23 mouse cellular contexts compared by ENCODE assay signal in the genomic region with DNA sequence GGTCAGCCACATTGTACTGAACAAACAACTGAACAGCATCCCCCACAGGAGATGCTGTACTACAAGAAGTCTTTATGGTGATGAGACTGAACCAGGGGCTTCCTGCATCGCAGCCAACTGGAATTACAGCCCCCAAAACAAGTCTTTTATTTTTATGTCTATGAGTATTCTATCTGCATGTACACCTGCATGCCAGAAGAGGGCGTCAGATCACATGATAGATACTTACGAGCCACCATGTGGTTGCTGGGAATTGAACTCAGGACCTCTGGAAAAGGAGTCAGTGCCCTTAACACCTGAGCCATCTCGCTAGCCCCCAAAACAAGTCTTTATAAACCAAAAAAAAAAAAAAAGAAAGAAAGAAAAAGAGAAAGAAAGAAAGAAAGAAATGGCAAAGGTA. TPM values are rescaled to one million over a fixed set of nuclear protein-coding genes. Genes with fewer than 3 reads are reported as not detected.
A peak's percentile ranks its signal among the peaks of the same experiment; 100 is the strongest.
DNase-seq lines count a peak whose midpoint lies in the region; ATAC-seq and TF ChIP-seq lines count a peak whose summit lies in the region.
"Had no signal": no experiment of that assay in that cellular context is flagged by ENCODE, and none has a peak within 500 bp of the region (broad histone marks: within the 10 kb centered on the region; RNA-seq: fewer than 3 reads in every experiment).

No protein-coding gene starts in this region.

- H3K27ac ChIP-seq in intestine, postnatal 0 days (ENCODE audit: low read depth, low read length): no peak overlapping the region
- H3K27ac ChIP-seq in intestine, embryonic 15.5 days: no peak overlapping the region
- no peak overlapping the region for H3K27ac ChIP-seq in lung, postnatal 0 days (ENCODE audit: low read length)
- no peak overlapping the region for H3K27ac ChIP-seq in hindbrain, embryonic 10.5 days
- H3K27ac ChIP-seq: embryonic facial prominence, embryonic 15.5 days; hindbrain, embryonic 14.5 days; liver, embryonic 13.5 days had no signal

- no peak overlapping the region for H3K9ac ChIP-seq in intestine, postnatal 0 days (ENCODE audit: low read depth, low read length)
- H3K9ac ChIP-seq in intestine, embryonic 15.5 days: no peak overlapping the region
- no peak overlapping the region for H3K9ac ChIP-seq in lung, postnatal 0 days (replicated peaks; ENCODE audit: low read depth)
- H3K9ac ChIP-seq: embryonic facial prominence, embryonic 15.5 days; heart, embryonic 12.5 days; hindbrain, embryonic 14.5 days; liver, embryonic 13.5 days had no signal

- H3K4me3 ChIP-seq in intestine, postnatal 0 days (ENCODE audit: low read depth, low read length): no peak overlapping the region
- no peak overlapping the region for H3K4me3 ChIP-seq in intestine, embryonic 15.5 days (replicated peaks)
- H3K4me3 ChIP-seq in lung, postnatal 0 days (ENCODE audit: low read depth, low read length): no peak overlapping the region
- no peak overlapping the region for H3K4me3 ChIP-seq in lung, adult 2 months (replicated peaks; ENCODE audit: extremely low read depth, low read depth, low read length)
- H3K4me3 ChIP-seq in hindbrain, embryonic 10.5 days: no peak overlapping the region
- H3K4me3 ChIP-seq: embryonic facial prominence, embryonic 15.5 days; heart, embryonic 12.5 days; liver, embryonic 13.5 days; megakaryocyte, embryonic 14.5 days had no signal

- WGBS in intestine, postnatal 0 days: 84% methylated on average over 4 of the region's 4 CpGs
- WGBS in intestine, embryonic 15.5 days: 77% methylated on average over 4 of the region's 4 CpGs
- WGBS in lung, postnatal 0 days: 86% methylated on average over 4 of the region's 4 CpGs
- WGBS in lung, adult 2 months: 88% methylated on average over 4 of the region's 4 CpGs
- WGBS in hindbrain, embryonic 10.5 days: 78% methylated on average over 4 of the region's 4 CpGs

- DNase-seq in lung, postnatal 0 days (ENCODE audit: low spot score): no peak
- no peak for DNase-seq in lung, adult 2 months
- DNase-seq in ES-CJ7 (ENCODE audit: low read depth, low spot score): peak; percentile 38
- peak; percentile 32 for DNase-seq in splenic B cell, adult 2 months (ENCODE audit: low read depth, low spot score)
- DNase-seq in hindbrain, embryonic 10.5 days (ENCODE audit: low spot score): no peak
- DNase-seq: adrenal gland, postnatal 14 days; cerebellum, adult 11-12 months; cerebellum, postnatal 14 days; embryo, embryonic 11 days; heart, postnatal 14 days; kidney, adult 18-20 months; kidney, postnatal 14 days; liver, embryonic 13.5 days; thymus, postnatal 25 days had no signal

- no peak overlapping the region for H3K4me2 ChIP-seq in intestine, postnatal 0 days (replicated peaks; ENCODE audit: low read depth)
- H3K4me2 ChIP-seq in intestine, embryonic 15.5 days (replicated peaks): no peak overlapping the region
- H3K4me2 ChIP-seq in lung, postnatal 0 days (replicated peaks; ENCODE audit: low read depth, low read length): no peak overlapping the region
- H3K4me2 ChIP-seq: embryonic facial prominence, embryonic 15.5 days; heart, embryonic 12.5 days; hindbrain, embryonic 14.5 days; liver, embryonic 13.5 days had no signal

- 0 out of 2 replicates have a peak, but pooled peaks cover 6% of the 10 kb centered on the region for H3K4me1 ChIP-seq in intestine, postnatal 0 days (replicated peaks; ENCODE audit: control insufficient read depth, insufficient read depth, low read length)
- H3K4me1 ChIP-seq in intestine, embryonic 15.5 days (replicated peaks): peaks cover 19% of the 10 kb centered on the region
- H3K4me1 ChIP-seq in lung, postnatal 0 days (ENCODE audit: insufficient read depth, low read depth, low read length): peaks cover 17% of the 10 kb centered on the region; the same call in 1 of the 2 replicates
- H3K4me1 ChIP-seq in lung, adult 2 months (ENCODE audit: control insufficient read depth, insufficient read depth, low read length): peaks cover 4% of the 10 kb centered on the region; the same call in 1 of the 2 replicates
- peaks cover 32% of the 10 kb centered on the region for H3K4me1 ChIP-seq in hindbrain, embryonic 10.5 days (replicated peaks)

- no peak for ATAC-seq in intestine, postnatal 0 days
- no peak for ATAC-seq in intestine, embryonic 15.5 days
- no peak for ATAC-seq in lung, postnatal 0 days
- ATAC-seq: activated CD4-positive, CD25-positive, alpha-beta regulatory T cell, adult 4 months; forebrain, embryonic 16.5 days had no signal

- no peak for TF ChIP-seq EP300 in lung, postnatal 0 days (IDR thresholded peaks at IDR 0.05)

- TF ChIP-seq POLR2A in lung, adult 2 months (IDR thresholded peaks at IDR 0.05; ENCODE audit: borderline replicate concordance, extremely low read depth, low read depth, low read length): no peak

- peak; percentile 47 for TF ChIP-seq CTCF in intestine, postnatal 0 days (IDR thresholded peaks at IDR 0.05; ENCODE audit: low read depth)
- peak; percentile 28; the same call in 1 of the 2 replicates for TF ChIP-seq CTCF in lung, postnatal 0 days (IDR thresholded peaks at IDR 0.05)
- TF ChIP-seq CTCF in lung, adult 2 months (IDR thresholded peaks at IDR 0.05; ENCODE audit: insufficient read depth, low read length): no peak

- H3K27me3 ChIP-seq in intestine, postnatal 0 days (replicated peaks; ENCODE audit: control insufficient read depth, insufficient read depth, low read length): no peaks in the 10 kb centered on the region
- no peaks in the 10 kb centered on the region for H3K27me3 ChIP-seq in intestine, embryonic 15.5 days (replicated peaks)
- H3K27me3 ChIP-seq in lung, postnatal 0 days (replicated peaks; ENCODE audit: insufficient read depth, low read length): no peaks in the 10 kb centered on the region
- H3K27me3 ChIP-seq in splenic B cell, adult 2 months (ENCODE audit: control insufficient read depth, insufficient read depth, low read length, poor library complexity, severe bottlenecking): no peaks in the 10 kb centered on the region
- no peaks in the 10 kb centered on the region; the same call in 1 of the 2 replicates for H3K27me3 ChIP-seq in hindbrain, embryonic 10.5 days (ENCODE audit: insufficient read depth, poor library complexity, severe bottlenecking)
- H3K27me3 ChIP-seq: embryonic facial prominence, embryonic 15.5 days; heart, embryonic 12.5 days had no signal

- H3K36me3 ChIP-seq in intestine, postnatal 0 days (ENCODE audit: control insufficient read depth, insufficient read depth): no peaks in the 10 kb centered on the region
- H3K36me3 ChIP-seq in intestine, embryonic 15.5 days: no peaks in the 10 kb centered on the region
- H3K36me3 ChIP-seq in lung, postnatal 0 days (ENCODE audit: insufficient read depth, low read length): no peaks in the 10 kb centered on the region
- H3K36me3 ChIP-seq in splenic B cell, adult 2 months (ENCODE audit: control insufficient read depth, insufficient read depth, low read length, poor library complexity, severe bottlenecking): no peaks in the 10 kb centered on the region
- H3K36me3 ChIP-seq in hindbrain, embryonic 10.5 days: no peaks in the 10 kb centered on the region
- H3K36me3 ChIP-seq: embryonic facial prominence, embryonic 15.5 days; heart, embryonic 12.5 days; liver, embryonic 13.5 days had no signal

- H3K9me3 ChIP-seq in intestine, postnatal 0 days (ENCODE audit: control insufficient read depth): no peaks in the 10 kb centered on the region
- H3K9me3 ChIP-seq in intestine, embryonic 15.5 days: no peaks in the 10 kb centered on the region
- no peaks in the 10 kb centered on the region for H3K9me3 ChIP-seq in lung, postnatal 0 days (ENCODE audit: low read length)
- H3K9me3 ChIP-seq in hindbrain, embryonic 10.5 days: no peaks in the 10 kb centered on the region
- H3K9me3 ChIP-seq: embryonic facial prominence, embryonic 15.5 days; heart, embryonic 12.5 days; liver, embryonic 13.5 days; megakaryocyte, embryonic 14.5 days had no signal

RNA-seq across cellular contexts. Expression of a gene that starts 42.1 kb away (rescaled TPM):
- 0.14 and 0.52 TPM in 2 replicates for polyA plus RNA-seq in intestine, postnatal 0 days (2015; fragmentation: Nextera tagmentation; extraction: Ambion mirVana)
- polyA plus RNA-seq in intestine, embryonic 15.5 days (2015; fragmentation: Nextera tagmentation; extraction: Ambion mirVana): 0.88 and 1.9 TPM in 2 replicates
- polyA plus RNA-seq in lung, postnatal 0 days (2015; fragmentation: Nextera tagmentation; extraction: Ambion mirVana): 0.27 and 0.33 TPM in 2 replicates
- polyA plus RNA-seq in lung, adult 2 months (2012; rRNA removed): 0.35 and 0.59 TPM in 2 replicates
- polyA plus RNA-seq in hindbrain, embryonic 10.5 days (2016; fragmentation: Nextera tagmentation; extraction: Ambion mirVana): 0.19 TPM in 1 of 2 replicates, not detected in the other
- polyA plus RNA-seq: neural tube, embryonic 11.5 days had no signal

Comparison
In these comparisons a context has a peak if more than half of its experiments do, and no peak if none do; other contexts are left out.
1. DNase-seq: peak in ES-CJ7 (single experiment) and splenic B cell, adult 2 months (single experiment); none in lung, postnatal 0 days (single experiment), lung, adult 2 months (single experiment) and hindbrain, embryonic 10.5 days (single experiment).